Mouse (Mus musculus) layer of hippocampus, postnatal 14 days (tissue): ENCODE data around the gene Mapk10. TPM values are rescaled to one million over a fixed set of nuclear protein-coding genes. Genes with fewer than 3 reads are reported as not detected.

Experiments
- DNase-seq, 2 experiments: peaks; one replicate each; pipeline ENCODE4 v3.0.0; 2021 to 2022; ENCODE audit warnings: low spot score in 2 of 2, mixed read lengths in 1 of 2
- total RNA-seq, 2 experiments: library from RNA; stranded (reverse); gene quantifications; 2 replicates each; pipeline ENCODE4 v1.2.3; 2021

Mapk10 gene
- total RNA-seq, 2 experiments from 2014 or later = 342 to 385 TPM

DNA sequence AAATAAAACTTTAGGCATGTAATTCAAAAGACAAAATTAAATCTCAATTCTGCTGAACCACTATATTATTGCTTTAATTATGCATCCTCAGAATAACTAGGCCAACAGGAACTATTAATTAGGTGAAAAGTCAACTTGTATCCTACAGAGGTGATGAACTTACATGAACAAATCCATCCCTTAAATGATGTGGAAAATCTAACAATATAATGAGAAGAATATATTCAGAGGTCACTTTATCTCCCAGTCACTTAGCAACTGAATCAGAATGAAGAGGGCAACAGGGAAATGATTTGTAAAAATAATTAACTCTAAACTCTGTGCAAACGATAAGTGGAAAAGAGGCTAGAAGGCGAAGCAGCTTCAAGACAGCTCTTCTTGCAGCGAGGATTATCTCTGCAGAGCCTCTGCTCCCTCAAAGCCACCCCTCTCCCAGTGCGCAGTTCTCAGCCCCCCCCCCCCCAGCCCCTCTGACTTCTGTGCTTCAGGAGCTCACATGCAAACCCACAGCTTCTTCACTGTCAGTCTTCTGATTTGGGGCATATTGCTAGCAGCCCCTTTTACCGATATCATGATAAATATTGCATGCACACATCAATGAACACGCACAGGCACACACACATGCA lies 138.8 kb downstream of the Mapk10 start:
- DNase-seq = no peak

DNA sequence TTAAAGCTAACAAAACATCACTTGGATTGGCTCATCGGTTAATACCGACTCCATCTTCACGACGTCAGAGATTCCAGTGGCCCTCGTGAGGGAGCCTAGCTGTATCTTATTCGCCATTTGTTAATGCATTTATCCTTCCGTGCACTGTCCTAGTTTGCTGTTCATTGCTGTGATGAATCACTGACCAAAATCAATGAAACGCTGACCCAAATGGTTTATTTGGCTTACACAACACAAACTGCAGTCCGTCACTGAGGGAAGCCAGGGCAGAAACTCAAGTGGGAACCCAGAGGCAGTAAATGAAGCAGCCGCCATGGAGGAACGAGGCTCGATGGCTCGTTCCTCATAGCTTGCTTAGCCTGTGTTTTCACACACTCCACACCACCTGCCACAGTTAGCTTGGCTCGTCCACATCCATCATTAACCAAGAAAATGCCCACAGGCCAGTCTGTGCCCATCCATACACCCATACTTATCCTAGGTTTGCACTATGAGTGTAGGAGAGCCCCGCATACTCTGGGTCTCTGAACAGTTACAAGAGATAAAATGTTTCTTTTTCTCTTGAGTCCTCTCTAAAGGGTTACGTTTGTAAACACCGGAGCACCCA lies 140.0 kb downstream of the Mapk10 start:
- DNase-seq = peak in 1 of 2 experiments; percentile 21

- DNase-seq = no peak
Observed at GRCm38 (mm10) chr5:103050319-103050916, 160.7 kb downstream of the Mapk10 start.

- DNase-seq = no peak
Observed at GRCm38 (mm10) chr5:103048011-103048410, 163.1 kb downstream of the Mapk10 start.

DNA sequence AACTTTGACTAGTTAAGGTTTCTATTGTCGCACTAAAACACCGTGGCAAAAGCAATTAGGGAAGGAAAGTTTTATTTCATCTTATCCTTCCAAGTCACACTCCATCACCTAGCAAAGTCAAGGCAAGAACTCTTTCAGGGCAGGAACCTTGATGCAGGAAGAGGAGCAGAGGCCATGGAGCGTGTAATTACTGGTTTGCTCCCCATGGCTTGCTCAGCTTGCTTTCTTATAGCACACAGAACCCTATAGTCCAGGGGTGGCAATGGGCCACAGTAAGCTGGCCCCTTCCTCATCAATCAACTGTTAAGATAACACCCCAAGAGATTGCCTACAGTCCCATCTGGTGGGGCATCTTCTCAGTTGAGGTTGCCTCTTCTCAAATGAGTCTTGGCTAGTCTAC lies 173.4 kb downstream of the Mapk10 start:
- no peak for DNase-seq

DNA sequence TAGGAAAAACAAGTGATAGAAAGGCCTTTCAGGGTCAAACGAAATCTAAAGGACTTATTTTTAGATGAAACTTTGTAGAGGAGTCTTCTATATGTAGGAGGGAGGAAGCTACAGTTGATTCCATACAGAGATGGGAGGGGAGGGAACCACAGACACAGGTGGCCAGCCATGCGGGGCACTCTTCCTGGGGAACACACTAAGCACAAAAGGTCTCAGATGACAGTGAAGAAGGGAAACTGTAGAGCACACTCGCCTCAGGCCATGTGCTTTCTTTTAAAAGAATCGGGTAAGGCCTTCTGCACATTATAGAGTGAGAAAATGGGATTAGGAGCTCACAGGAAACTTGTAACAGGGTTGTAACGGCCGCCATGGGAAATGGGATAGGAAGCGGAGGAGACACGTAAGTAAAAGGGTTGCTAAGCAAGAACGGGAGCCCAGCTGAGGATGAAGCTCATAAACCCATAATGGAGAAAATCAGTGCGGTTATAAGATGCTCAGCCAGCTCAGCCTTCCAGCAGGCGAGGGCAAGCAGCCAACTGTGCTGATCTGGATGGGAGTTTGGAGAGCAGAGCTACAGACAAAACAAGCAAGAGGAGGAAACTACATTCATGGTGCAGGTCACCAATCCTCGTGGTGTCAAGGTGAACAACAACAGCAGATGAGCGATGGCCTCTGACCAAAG lies 182.1 kb downstream of the Mapk10 start:
- peak; percentile 47 to 65 for DNase-seq

- peak in 1 of 2 experiments; percentile 48 for DNase-seq
Observed at GRCm38 (mm10) chr5:103022504-103023172, 188.5 kb downstream of the Mapk10 start.

- peak in 1 of 2 experiments; percentile 58 for DNase-seq
Observed at GRCm38 (mm10) chr5:103021479-103021878, 189.7 kb downstream of the Mapk10 start.

DNA sequence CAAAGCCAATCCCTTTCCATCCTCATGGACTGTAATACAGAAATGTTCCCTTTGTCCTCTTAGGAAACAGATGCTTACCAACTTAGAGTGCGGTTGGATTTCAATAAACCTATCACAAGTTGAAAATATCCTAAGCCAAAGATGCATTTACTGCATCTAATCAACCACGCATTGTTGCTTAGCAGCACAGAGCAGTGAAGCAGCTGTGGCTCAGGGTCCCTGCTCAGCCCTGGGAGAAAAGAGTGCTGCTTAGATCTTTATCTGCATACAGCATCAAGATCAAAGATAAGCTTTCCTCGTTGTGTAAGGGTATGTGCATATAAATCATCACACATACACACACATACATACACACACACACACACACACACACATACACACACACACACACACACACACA lies 190.2 kb downstream of the Mapk10 start:
- no peak for DNase-seq

DNA sequence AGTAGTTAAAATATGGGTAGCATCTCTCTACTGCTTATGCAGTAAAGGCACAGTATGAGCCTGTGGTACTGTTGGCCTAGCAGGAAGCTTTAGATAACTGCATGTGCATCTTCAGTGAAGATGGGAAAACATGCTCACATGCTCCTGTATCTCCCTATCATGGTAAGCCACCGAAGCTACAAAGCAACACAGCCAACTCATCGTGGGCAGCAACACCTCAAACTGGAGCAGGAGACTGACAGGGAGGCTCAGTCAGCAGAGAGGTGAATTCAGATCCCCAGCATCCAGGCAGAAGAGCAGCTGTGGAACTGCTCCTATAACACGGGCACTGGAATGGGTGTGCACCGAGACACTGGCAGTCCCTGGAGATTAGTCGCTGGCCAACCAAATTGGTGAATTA lies 191.0 kb downstream of the Mapk10 start:
- DNase-seq = no peak

DNA sequence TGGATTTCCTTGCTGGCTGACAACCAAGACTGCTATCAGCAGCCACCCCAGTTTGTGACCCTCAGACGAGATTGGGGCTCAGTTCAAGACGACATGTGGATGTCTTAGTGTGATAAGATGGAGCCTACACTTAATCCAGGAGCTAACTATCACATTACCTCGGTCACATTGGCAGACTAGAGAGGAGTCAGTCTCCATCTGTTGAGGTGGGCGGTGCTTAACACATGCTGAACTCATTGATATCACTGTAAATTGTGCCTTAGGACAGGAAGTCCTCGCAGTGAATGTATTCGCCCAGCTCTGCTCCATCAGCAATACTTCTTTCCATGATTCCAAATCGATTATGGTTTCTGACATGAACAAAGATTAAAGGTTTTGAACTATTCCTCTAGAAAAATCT lies 193.5 kb downstream of the Mapk10 start:
- DNase-seq = no peak

- DNase-seq = no peak
Observed at GRCm38 (mm10) chr5:103014309-103014708, 196.8 kb downstream of the Mapk10 start.

DNA sequence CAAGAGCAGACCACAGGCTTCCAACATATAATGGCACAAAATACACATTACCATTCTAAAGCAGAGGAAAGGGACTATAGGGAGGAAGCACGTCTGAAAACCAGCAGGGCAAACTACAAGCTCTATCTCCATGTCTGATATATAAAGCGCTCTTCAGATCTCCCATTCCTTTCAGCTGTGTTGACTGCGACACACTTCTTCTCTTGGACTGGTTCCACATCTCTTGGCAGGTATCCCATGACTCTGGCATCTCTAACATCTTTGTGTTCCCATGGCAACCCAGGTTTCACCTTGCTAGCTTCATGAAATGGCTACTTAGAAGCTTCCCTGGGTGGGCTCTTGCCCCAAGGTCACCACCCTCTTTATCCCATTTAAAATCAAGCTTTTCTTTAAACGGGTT lies 202.2 kb downstream of the Mapk10 start:
- no peak for DNase-seq

DNA sequence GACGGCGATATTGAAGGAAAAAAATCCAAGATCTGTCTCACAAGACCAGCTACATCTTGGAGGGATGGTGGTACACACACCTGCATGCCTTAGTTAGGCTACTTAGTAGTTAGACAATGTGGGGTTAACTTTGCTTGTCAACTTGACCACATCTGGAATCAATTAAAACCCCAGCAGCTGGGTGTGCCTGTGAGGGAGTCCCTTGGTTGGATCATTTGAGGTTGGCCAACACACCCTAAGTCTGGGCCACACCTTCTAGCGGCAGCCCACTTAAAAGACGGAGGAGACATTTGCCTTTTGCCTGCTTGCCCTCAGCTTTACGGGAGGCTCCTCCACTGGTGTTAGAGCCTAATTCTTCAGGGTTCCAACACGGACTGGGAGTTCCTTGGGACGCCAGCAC lies 209.0 kb downstream of the Mapk10 start:
- no peak for DNase-seq

- DNase-seq = peak in 1 of 2 experiments; percentile 52
Observed at GRCm38 (mm10) chr5:103000572-103000971, 210.6 kb downstream of the Mapk10 start.

DNA sequence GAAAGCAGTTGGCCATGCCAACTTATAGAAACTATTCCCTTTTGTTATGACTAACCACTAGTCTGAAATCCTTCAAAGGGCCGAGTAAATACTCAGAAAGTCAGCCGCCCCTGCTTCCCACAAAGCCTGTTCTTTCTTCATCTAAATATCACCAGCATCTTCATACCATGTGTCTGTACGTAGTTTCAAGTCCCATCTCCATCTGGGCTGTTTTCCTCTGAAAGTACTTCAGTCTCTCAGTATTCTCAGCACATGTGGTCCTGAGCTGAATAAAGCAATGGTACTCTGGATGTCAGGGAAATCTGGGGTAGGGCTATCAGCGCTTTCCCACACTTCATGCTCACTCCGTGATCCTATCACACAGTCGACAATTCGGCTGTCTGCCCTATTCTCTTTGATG lies 212.6 kb downstream of the Mapk10 start:
- DNase-seq = peak in 1 of 2 experiments; percentile 40

DNA sequence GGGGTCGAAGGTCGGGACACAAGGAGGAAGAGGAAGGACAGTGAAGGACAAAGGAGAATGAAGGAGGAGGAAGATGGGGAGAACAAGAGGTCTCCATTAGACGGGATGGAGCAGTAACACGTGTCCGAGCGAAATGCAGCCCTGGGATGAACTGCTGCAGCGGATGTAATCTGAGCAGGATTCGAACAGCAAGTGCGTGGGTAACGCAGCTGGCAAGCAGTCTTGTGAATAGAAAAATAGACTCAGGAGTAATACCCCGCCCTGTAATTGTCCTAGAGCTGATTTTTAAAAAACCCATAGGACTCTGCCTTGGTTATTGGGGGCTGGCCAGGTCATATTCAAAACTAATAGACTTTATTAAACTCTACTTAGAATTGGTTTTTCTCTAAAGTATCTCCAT lies 213.2 kb downstream of the Mapk10 start:
- DNase-seq = peak in 1 of 2 experiments; percentile 40

DNA sequence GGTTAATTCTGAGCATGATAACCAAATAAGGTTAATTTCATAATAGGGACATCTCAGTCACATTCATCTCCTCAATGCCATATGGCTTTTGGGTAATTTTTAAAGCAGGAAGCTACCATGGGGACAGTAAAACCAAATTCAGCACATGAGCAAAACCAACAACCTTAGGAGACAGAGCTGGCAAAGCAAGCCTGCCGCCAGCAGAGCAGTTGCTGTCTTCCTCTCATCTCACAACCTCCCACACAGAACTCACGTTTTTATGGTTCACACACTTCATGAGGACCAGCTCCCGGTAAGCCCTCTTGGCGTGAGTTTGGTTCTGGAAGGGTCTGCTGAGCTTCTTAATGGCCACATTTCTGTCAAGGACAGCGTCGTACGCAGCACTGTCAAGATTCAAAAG lies 214.8 kb downstream of the Mapk10 start:
- no peak for DNase-seq

DNA sequence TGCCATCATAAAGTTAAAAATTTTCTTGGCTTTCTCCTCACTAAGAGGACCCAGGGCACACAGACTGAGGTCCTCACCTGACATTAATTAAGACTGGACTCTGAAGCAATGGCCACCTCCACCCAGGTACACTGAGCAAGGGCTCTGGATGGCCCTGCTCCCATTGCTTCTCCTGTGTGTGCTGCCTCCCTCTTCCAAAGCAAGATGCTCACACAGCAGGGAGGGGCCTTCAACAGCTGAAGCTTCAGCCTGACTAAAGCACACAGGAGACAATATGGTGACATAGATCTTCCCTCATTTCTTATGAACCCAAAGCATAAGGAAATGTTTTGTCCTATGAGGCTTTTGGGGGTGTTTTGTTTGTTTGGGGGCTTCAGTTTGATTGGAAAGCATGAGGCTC lies 215.2 kb downstream of the Mapk10 start:
- DNase-seq = no peak

- no peak for DNase-seq
Observed at GRCm38 (mm10) chr5:102993951-102994350, 217.2 kb downstream of the Mapk10 start.

DNA sequence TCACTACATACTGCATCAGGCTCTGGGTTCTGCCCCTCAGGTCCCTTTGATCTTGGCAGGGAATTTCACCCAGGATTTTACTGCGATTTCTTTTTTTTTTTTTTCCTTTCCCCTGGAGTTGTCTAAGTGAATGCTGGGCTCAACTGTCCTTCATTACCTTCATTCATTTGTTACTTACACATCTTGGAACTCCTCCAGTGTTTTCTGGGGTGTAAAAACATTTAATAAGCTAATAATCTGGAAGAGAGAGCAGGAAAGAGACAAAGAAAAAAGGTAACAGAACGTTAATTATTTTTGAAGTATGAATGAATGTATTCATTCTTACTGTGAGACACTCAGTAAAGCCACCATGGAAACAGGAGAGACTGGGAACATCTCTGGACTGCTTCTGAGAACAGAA lies 219.4 kb downstream of the Mapk10 start:
- no peak for DNase-seq

GRCm38 (mm10) chr5:102978382-102978781 lies 232.8 kb downstream of the Mapk10 start:
- no peak for DNase-seq
